In the genomic region with DNA sequence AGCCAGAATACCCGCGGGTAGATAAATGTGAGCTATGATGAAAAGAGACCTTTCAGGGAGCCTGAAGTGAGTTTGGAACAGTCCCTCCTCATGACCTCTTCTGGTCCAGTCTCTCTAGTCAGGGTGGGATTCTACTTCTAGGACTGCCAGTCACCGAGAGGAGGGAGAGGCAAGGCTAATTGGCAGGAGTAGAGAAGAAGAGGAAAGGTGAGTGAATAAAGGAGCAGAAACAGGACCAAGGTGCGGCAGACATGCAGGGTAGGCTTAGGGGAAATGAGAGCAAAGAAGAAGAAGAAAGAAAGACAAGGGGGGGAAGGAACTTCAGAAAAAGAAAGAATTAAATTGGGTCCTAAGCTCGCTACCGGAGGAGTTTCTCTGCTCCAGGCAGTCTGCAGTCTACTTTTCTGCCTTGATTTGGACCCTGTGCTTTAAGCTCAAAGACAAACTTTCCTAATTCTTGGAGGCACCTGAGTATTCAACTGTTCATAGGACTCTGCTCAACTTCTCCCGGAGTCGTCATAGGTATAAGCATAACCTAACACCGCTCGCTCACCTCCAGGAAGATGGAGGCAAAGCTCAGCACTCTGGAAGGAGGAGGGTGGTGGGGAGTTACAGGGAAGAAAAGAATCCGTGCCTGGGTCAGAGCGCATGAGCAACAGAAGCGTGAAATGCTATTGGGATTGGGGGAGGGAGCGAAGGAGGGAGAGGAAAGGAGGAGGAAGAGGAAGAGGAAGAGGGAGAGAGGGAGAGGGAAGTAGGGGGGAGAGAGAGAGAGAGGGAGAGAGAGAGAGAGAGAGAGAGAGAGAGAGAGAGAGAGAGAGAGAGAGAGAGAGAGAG, we compare ENCODE assay signal across 11 mouse cellular contexts. TPM values are rescaled to one million over a fixed set of nuclear protein-coding genes. Genes with fewer than 3 reads are reported as not detected.
DNase-seq lines count a peak whose midpoint lies in the region; ATAC-seq lines count a peak whose summit lies in the region.
"Had no signal": no experiment of that assay in that cellular context is flagged by ENCODE, and none has a peak within 500 bp of the region (broad histone marks: within the 10 kb centered on the region; RNA-seq: fewer than 3 reads in every experiment).

No protein-coding gene starts in this region.

- peak overlapping the region; percentile 50 for H3K4me3 ChIP-seq in forebrain, embryonic 13.5 days
- H3K4me3 ChIP-seq in midbrain, embryonic 11.5 days (ENCODE audit: low read depth, low read length) = peak overlapping the region; percentile 58

- H3K4me1 ChIP-seq in forebrain, embryonic 13.5 days = peaks cover 23% of the 10 kb centered on the region
- peaks cover 10% of the 10 kb centered on the region for H3K4me1 ChIP-seq in midbrain, embryonic 11.5 days (ENCODE audit: control insufficient read depth, insufficient read depth, low read length)

- H3K4me2 ChIP-seq in forebrain, embryonic 13.5 days = peak overlapping the region; percentile 69
- H3K4me2 ChIP-seq in midbrain, embryonic 11.5 days = peak overlapping the region; percentile 84

- no peaks in the 10 kb centered on the region for H3K36me3 ChIP-seq in forebrain, embryonic 13.5 days (ENCODE audit: poor library complexity, severe bottlenecking)
- no peaks in the 10 kb centered on the region for H3K36me3 ChIP-seq in midbrain, embryonic 11.5 days (ENCODE audit: control insufficient read depth, insufficient read depth, low read length)

- peak overlapping the region; percentile 40 for H3K9ac ChIP-seq in forebrain, embryonic 13.5 days
- H3K9ac ChIP-seq in midbrain, embryonic 11.5 days (ENCODE audit: low read length) = peak overlapping the region; percentile 40

- peak; percentile 45; the same call in 1 of the 2 replicates for ATAC-seq in forebrain, embryonic 13.5 days
- ATAC-seq in midbrain, embryonic 11.5 days (ENCODE audit: low FRiP score) = peak; percentile 60

- 4% methylated on average over 14 of the region's 14 CpGs for WGBS in forebrain, embryonic 13.5 days
- WGBS in midbrain, embryonic 11.5 days = 1% methylated on average over 14 of the region's 14 CpGs

- peaks cover 90% of the 10 kb centered on the region for H3K27me3 ChIP-seq in forebrain, embryonic 13.5 days
- H3K27me3 ChIP-seq in midbrain, embryonic 11.5 days (ENCODE audit: control insufficient read depth, insufficient read depth, low read length) = peaks cover 85% of the 10 kb centered on the region

- H3K9me3 ChIP-seq in forebrain, embryonic 13.5 days (replicated peaks) = no peaks in the 10 kb centered on the region
- H3K9me3 ChIP-seq in midbrain, embryonic 11.5 days (ENCODE audit: control insufficient read depth, low read length) = no peaks in the 10 kb centered on the region

- peak; percentile 38 for DNase-seq in ES-CJ7 (ENCODE audit: low read depth, low spot score)
- DNase-seq in cerebellum, adult 18-20 months = peak; percentile 70 to 71
- peak; percentile 95 for DNase-seq in midbrain, embryonic 11.5 days (ENCODE audit: low spot score, missing footprints)
- no peak for DNase-seq in lung, postnatal 25 days (ENCODE audit: low spot score)
- DNase-seq in thymus, adult 18-20 months = no peak
- DNase-seq in right cerebral cortex, adult 18-20 months = no peak
- no peak for DNase-seq in B cell, adult 2 months
- DNase-seq: kidney, adult 2 months; lung, adult 2 months had no signal

- H3K27ac ChIP-seq in forebrain, embryonic 13.5 days = peak overlapping the region; percentile 94
- peak overlapping the region; percentile 51 for H3K27ac ChIP-seq in midbrain, embryonic 11.5 days (ENCODE audit: low read depth, low read length)

RNA-seq across cellular contexts. Expression of a gene that starts 11.6 kb away (rescaled TPM):
- polyA plus RNA-seq in forebrain, embryonic 13.5 days (2015; fragmentation: Nextera tagmentation; extraction: Ambion mirVana) = 10.8 and 15.1 TPM in 2 replicates
- 13.7 and 14.8 TPM in 2 replicates for polyA plus RNA-seq in midbrain, embryonic 11.5 days (2014; fragmentation: Nextera tagmentation; extraction: Ambion mirVana)
- polyA plus RNA-seq: heart, embryonic 14.5 days; kidney, adult 2 months had no signal

RNA-seq across cellular contexts. Expression of a gene that starts 15.0 kb away (rescaled TPM):
- 48.4 and 62.0 TPM in 2 replicates for polyA plus RNA-seq in forebrain, embryonic 13.5 days (2015; fragmentation: Nextera tagmentation; extraction: Ambion mirVana)
- polyA plus RNA-seq in midbrain, embryonic 11.5 days (2014; fragmentation: Nextera tagmentation; extraction: Ambion mirVana) = 41.7 and 42.5 TPM in 2 replicates
- polyA plus RNA-seq: heart, embryonic 14.5 days; kidney, adult 2 months; lung, adult 2 months had no signal

Comparison
In these comparisons a context has a peak if more than half of its experiments do, and no peak if none do; other contexts are left out.
1. DNase-seq: peak in ES-CJ7 (single experiment), cerebellum, adult 18-20 months (2 of 2) and midbrain, embryonic 11.5 days (single experiment); none in lung, postnatal 25 days (single experiment), thymus, adult 18-20 months (0 of 2), right cerebral cortex, adult 18-20 months (single experiment) and B cell, adult 2 months (0 of 2).